Mouse (Mus musculus) forebrain, embryonic 15.5 days (tissue): ENCODE measurements at regions not wholly inside any gene's neighbourhood (a gene's known extent, or its start where the extent isn't known, plus 50 kb on each side); places are given as distances from the start of the nearest gene placed in this dataset.

Source experiments
- ATAC-seq: fragments of 200-750 bp; cut with Nextera tagmentation; replicated peaks from 2 replicates; pipeline ENCODE4 v1.8.0; 2017; ENCODE audit warnings: mild to moderate bottlenecking, moderate TSS enrichment, moderate library complexity
- H3K27ac ChIP-seq: fragments of 300-500 bp; sonication (generic); replicated peaks from 2 replicates; pipeline ENCODE4 v1.5.1; 2015; ENCODE audit warnings: mild to moderate bottlenecking, inconsistent platforms
- H3K27me3 ChIP-seq: fragments of 300-500 bp; sonication (generic); 2 replicates; pipeline ENCODE4 v1.6.1; 2015; ENCODE audit warnings: inconsistent platforms
- H3K36me3 ChIP-seq: fragments of 300-500 bp; sonication (generic); 2 replicates; pipeline ENCODE4 v1.6.1; 2015; ENCODE audit warnings: mild to moderate bottlenecking, inconsistent platforms
- H3K4me1 ChIP-seq: fragments of 300-500 bp; sonication (generic); 2 replicates; pipeline ENCODE4 v1.6.1; 2015; ENCODE audit warnings: inconsistent platforms
- H3K4me2 ChIP-seq: fragments of 300-500 bp; sonication (generic); replicated peaks from 2 replicates; pipeline ENCODE4 v1.6.1; 2015; ENCODE audit warnings: mild to moderate bottlenecking, inconsistent platforms
- H3K4me3 ChIP-seq: fragments of 300-500 bp; sonication (generic); 2 replicates; pipeline ENCODE4 v1.5.1; 2015; ENCODE audit warnings: mild to moderate bottlenecking, inconsistent platforms
- H3K9ac ChIP-seq: fragments of 300-500 bp; sonication (generic); replicated peaks from 2 replicates; pipeline ENCODE4 v1.6.1; 2015; ENCODE audit warnings: mild to moderate bottlenecking, inconsistent platforms
- H3K9me3 ChIP-seq: fragments of 300-500 bp; sonication (generic); 2 replicates; pipeline ENCODE4 v1.6.1; 2016; ENCODE audit warnings: inconsistent platforms
- WGBS: fragments of 180-500 bp; shearing (Covaris S2); methylation state at CpG from one replicate; pipeline ENCODE4 v1.1.7; 2015; ENCODE audit warnings: mixed read lengths; 5-methylcytosine and 5-hydroxymethylcytosine counted together

GRCm38 (mm10) chr12:106674741-106675140, 664.7 kb downstream of the Vrk1 start:
- Histone ChIP-seq H3K27ac (no peak overlapping the region), H3K27me3 (no peaks in the 10 kb centered on the region), H3K36me3 (no peaks in the 10 kb centered on the region), H3K4me2 (no peak overlapping the region), H3K9ac (no peak overlapping the region), H3K4me1 (peaks cover 11% of the 10 kb centered on the region), H3K9me3 (no peaks in the 10 kb centered on the region), H3K4me3 (no peak overlapping the region)
- 95% methylated on average over 1 of the region's 1 CpGs for WGBS
- ATAC-seq = no peak

- Histone ChIP-seq H3K4me2 (no peak overlapping the region), H3K4me3 (no peak overlapping the region), H3K4me1 (peaks cover 11% of the 10 kb centered on the region), H3K9ac (no peak overlapping the region), H3K9me3 (no peaks in the 10 kb centered on the region), H3K36me3 (no peaks in the 10 kb centered on the region), H3K27ac (no peak overlapping the region), H3K27me3 (no peaks in the 10 kb centered on the region)
- no peak for ATAC-seq
- WGBS = 93% methylated on average over 3 of the region's 3 CpGs
These were observed 666.1 kb downstream of the Vrk1 start for GRCm38 (mm10) chr12:106676136-106676535.

- no peak overlapping the region for H3K27ac ChIP-seq
- WGBS = 50% methylated on average over 7 of the region's 7 CpGs
- no peak overlapping the region for H3K4me3 ChIP-seq
- no peaks in the 10 kb centered on the region for H3K36me3 ChIP-seq
- no peaks in the 10 kb centered on the region for H3K9me3 ChIP-seq
- no peak overlapping the region for H3K9ac ChIP-seq
- no peak for ATAC-seq
- H3K4me2 ChIP-seq = no peak overlapping the region
- H3K27me3 ChIP-seq = no peaks in the 10 kb centered on the region
- H3K4me1 ChIP-seq = peaks cover 11% of the 10 kb centered on the region
These were observed 666.5 kb downstream of the Vrk1 start for GRCm38 (mm10) chr12:106676566-106676965.

DNA sequence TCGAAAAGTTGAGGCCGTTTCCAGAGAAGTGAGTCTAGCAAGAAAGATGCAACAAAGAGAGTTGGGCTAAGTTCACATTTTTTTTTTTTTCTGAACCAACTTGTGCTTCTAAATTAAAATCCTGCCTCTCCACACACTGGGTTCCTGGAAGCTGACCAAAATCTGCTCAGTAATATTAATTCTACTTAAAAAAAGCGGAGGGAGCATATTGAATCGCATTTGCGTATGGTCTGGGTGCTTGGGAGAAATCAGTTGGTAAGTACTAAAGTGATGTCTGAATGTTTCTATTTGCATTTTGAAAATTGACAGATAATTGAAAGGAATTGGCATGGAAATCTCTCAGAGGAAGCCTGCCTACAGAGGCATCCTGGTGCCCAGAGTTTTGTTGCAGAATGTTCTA, 676.0 kb downstream of the Vrk1 start:
- H3K27ac ChIP-seq = peak overlapping the region; percentile 87; the same call in 1 of the 2 replicates
- no peak overlapping the region for H3K4me2 ChIP-seq
- no peak overlapping the region for H3K9ac ChIP-seq
- no peak for ATAC-seq
- H3K9me3 ChIP-seq = no peaks in the 10 kb centered on the region
- H3K36me3 ChIP-seq = no peaks in the 10 kb centered on the region
- WGBS = 64% methylated on average over 5 of the region's 5 CpGs
- H3K27me3 ChIP-seq = no peaks in the 10 kb centered on the region
- no peak overlapping the region for H3K4me3 ChIP-seq
- H3K4me1 ChIP-seq = peaks cover 35% of the 10 kb centered on the region

- Histone ChIP-seq H3K4me1 (peaks cover 35% of the 10 kb centered on the region), H3K4me2 (no peak overlapping the region), H3K9ac (no peak overlapping the region), H3K4me3 (no peak overlapping the region), H3K36me3 (no peaks in the 10 kb centered on the region), H3K27me3 (no peaks in the 10 kb centered on the region), H3K27ac (peak overlapping the region; percentile 87), H3K9me3 (no peaks in the 10 kb centered on the region)
- no peak for ATAC-seq
- WGBS = 17% methylated on average over 12 of the region's 12 CpGs
These were observed 677.7 kb downstream of the Vrk1 start for GRCm38 (mm10) chr12:106687751-106688150.

DNA sequence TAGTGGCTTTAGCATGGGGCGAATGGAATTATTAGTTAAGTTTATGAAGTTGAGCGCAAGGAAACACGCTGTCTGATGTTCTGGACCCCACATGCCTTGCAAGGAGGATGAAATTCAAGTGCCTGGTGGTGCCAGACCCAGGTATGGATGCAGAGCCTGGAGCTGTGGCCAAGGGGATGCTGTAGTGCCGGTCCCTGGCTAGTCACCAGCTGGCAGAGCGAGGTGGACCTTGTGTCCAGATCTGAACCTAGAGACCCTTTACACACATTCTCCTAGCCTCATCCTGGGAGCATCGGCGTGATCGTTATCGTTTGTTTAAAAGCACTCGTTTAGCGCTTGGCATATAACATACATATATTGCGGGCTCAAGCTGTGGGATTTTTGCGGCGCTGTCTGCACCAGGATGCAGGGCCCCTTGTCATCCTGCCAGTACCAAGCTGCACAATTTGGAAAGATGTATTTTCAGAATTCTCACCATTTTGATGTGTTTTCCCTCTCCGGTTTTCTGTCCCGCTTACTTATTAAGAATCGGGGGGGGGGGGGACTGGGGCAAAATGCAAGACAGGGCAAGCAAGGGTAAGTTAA, 678.2 kb downstream of the Vrk1 start:
- Histone ChIP-seq H3K36me3 (no peaks in the 10 kb centered on the region), H3K9ac (no peak overlapping the region), H3K4me2 (0 out of 2 replicates have a peak overlapping the region, but pooled peaks have one; percentile 13), H3K4me3 (no peak overlapping the region), H3K9me3 (no peaks in the 10 kb centered on the region), H3K27ac (peak overlapping the region; percentile 87), H3K4me1 (peaks cover 33% of the 10 kb centered on the region), H3K27me3 (no peaks in the 10 kb centered on the region)
- ATAC-seq = peak; percentile 38
- 62% methylated on average over 17 of the region's 17 CpGs for WGBS

GRCm38 (mm10) chr12:106702958-106703357, 692.9 kb downstream of the Vrk1 start:
- 91% methylated on average over 5 of the region's 5 CpGs for WGBS
- Histone ChIP-seq H3K4me3 (no peak overlapping the region), H3K4me1 (no peaks in the 10 kb centered on the region), H3K36me3 (no peaks in the 10 kb centered on the region), H3K4me2 (no peak overlapping the region), H3K27me3 (no peaks in the 10 kb centered on the region), H3K27ac (no peak overlapping the region), H3K9ac (no peak overlapping the region), H3K9me3 (no peaks in the 10 kb centered on the region)
- no peak for ATAC-seq

- WGBS = 75% methylated on average over 9 of the region's 9 CpGs
- no peak overlapping the region for H3K4me2 ChIP-seq
- H3K36me3 ChIP-seq = no peaks in the 10 kb centered on the region
- H3K4me1 ChIP-seq = no peaks in the 10 kb centered on the region
- H3K4me3 ChIP-seq = no peak overlapping the region
- H3K9ac ChIP-seq = no peak overlapping the region
- no peaks in the 10 kb centered on the region for H3K27me3 ChIP-seq
- no peak for ATAC-seq
- H3K27ac ChIP-seq = no peak overlapping the region
- H3K9me3 ChIP-seq = no peaks in the 10 kb centered on the region
These were observed 711.4 kb downstream of the Vrk1 start for GRCm38 (mm10) chr12:106721271-106722009.

DNA sequence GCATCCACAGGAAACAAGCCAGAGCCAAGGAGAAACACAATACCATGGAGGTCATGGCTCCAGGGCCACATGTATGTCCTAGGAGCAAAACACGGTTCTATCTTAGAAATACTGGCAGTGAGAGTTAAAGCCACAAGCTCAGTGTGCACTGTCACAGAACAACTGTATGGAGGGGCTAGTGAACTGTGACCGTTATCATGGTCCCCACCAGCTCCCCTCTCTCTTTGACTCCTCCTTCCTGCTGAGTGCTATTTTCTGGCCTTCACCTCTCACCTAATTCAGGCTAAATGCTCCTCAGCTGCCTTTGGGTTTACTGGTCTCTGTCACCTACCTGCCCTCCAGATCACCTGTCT, 712.0 kb downstream of the Vrk1 start:
- no peak overlapping the region for H3K27ac ChIP-seq
- no peak overlapping the region for H3K4me3 ChIP-seq
- H3K36me3 ChIP-seq = no peaks in the 10 kb centered on the region
- no peak overlapping the region for H3K4me2 ChIP-seq
- no peaks in the 10 kb centered on the region for H3K27me3 ChIP-seq
- no peak for ATAC-seq
- no peak overlapping the region for H3K9ac ChIP-seq
- WGBS = 90% methylated on average over 2 of the region's 2 CpGs
- H3K9me3 ChIP-seq = no peaks in the 10 kb centered on the region
- no peaks in the 10 kb centered on the region for H3K4me1 ChIP-seq

- H3K27me3 ChIP-seq = no peaks in the 10 kb centered on the region
- no peak overlapping the region for H3K27ac ChIP-seq
- no peak overlapping the region for H3K4me2 ChIP-seq
- H3K9ac ChIP-seq = no peak overlapping the region
- H3K4me3 ChIP-seq = no peak overlapping the region
- no peak for ATAC-seq
- H3K36me3 ChIP-seq = no peaks in the 10 kb centered on the region
- no peaks in the 10 kb centered on the region for H3K9me3 ChIP-seq
- 94% methylated on average over 4 of the region's 4 CpGs for WGBS
- H3K4me1 ChIP-seq = no peaks in the 10 kb centered on the region
These were observed 712.7 kb downstream of the Vrk1 start for GRCm38 (mm10) chr12:106722761-106723160.

GRCm38 (mm10) chr12:106726920-106727319, 716.9 kb downstream of the Vrk1 start:
- ATAC-seq = no peak
- Histone ChIP-seq H3K27ac (no peak overlapping the region), H3K27me3 (no peaks in the 10 kb centered on the region), H3K9ac (no peak overlapping the region), H3K4me3 (no peak overlapping the region), H3K9me3 (no peaks in the 10 kb centered on the region), H3K4me2 (no peak overlapping the region), H3K36me3 (no peaks in the 10 kb centered on the region), H3K4me1 (no peaks in the 10 kb centered on the region)
- 63% methylated on average over 8 of the region's 8 CpGs for WGBS

- 85% methylated on average over 3 of the region's 3 CpGs for WGBS
- H3K9ac ChIP-seq = no peak overlapping the region
- ATAC-seq = no peak
These were observed 717.5 kb downstream of the Vrk1 start for GRCm38 (mm10) chr12:106727486-106727885.

DNA sequence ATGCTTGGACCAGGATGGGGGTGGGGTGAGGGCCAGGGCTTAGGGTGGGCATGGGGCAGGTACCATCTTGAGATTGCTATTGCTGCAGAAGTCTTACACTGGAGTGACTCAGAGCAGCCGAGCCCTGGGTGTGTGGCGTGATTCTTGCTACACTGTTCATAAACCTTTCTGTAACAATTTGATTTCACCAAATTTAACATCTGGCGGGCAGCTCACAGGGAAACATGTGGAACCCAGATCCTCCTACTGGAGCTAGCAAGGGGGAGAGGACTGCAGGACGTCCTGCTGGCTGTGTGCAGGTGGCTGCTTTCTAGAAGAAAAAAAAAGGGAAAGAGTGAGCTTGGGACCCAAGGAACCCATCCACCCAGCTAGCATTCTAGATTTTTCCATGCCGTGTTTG, 719.7 kb downstream of the Vrk1 start:
- Histone ChIP-seq H3K27me3 (no peaks in the 10 kb centered on the region), H3K4me3 (no peak overlapping the region), H3K4me2 (no peak overlapping the region), H3K9me3 (no peaks in the 10 kb centered on the region), H3K36me3 (no peaks in the 10 kb centered on the region), H3K27ac (no peak overlapping the region), H3K9ac (no peak overlapping the region), H3K4me1 (no peaks in the 10 kb centered on the region)
- 86% methylated on average over 5 of the region's 5 CpGs for WGBS
- ATAC-seq = no peak

More at GRCm38 (mm10) chr12:106727486-106727885, 717.5 kb downstream of the Vrk1 start:
- no peaks in the 10 kb centered on the region for H3K27me3 ChIP-seq
- H3K4me1 ChIP-seq = no peaks in the 10 kb centered on the region
- H3K9me3 ChIP-seq = no peaks in the 10 kb centered on the region
- H3K4me2 ChIP-seq = no peak overlapping the region
- no peak overlapping the region for H3K4me3 ChIP-seq
- H3K36me3 ChIP-seq = no peaks in the 10 kb centered on the region
- no peak overlapping the region for H3K27ac ChIP-seq
